Mouse (Mus musculus) neutrophil, adult 65 days (primary cell): ENCODE measurements around the gene Unc119b. TPM values are rescaled to one million over a fixed set of nuclear protein-coding genes. Genes with fewer than 3 reads are reported as not detected.

ENCODE experiments used
- total RNA-seq: library from RNA; stranded (reverse); gene quantifications from 2 replicates; pipeline ENCODE4 v1.2.4, GENCODE M21; 2023

The Unc119b gene
- total RNA-seq, result 20.1 and 22.8 TPM in 2 replicates

GRCm38 (mm10) chr5:115134234-115135165, at the start of gene Unc119b:
TSS of gene Unc119b (minus strand) at chr5:115134975.

DNA sequence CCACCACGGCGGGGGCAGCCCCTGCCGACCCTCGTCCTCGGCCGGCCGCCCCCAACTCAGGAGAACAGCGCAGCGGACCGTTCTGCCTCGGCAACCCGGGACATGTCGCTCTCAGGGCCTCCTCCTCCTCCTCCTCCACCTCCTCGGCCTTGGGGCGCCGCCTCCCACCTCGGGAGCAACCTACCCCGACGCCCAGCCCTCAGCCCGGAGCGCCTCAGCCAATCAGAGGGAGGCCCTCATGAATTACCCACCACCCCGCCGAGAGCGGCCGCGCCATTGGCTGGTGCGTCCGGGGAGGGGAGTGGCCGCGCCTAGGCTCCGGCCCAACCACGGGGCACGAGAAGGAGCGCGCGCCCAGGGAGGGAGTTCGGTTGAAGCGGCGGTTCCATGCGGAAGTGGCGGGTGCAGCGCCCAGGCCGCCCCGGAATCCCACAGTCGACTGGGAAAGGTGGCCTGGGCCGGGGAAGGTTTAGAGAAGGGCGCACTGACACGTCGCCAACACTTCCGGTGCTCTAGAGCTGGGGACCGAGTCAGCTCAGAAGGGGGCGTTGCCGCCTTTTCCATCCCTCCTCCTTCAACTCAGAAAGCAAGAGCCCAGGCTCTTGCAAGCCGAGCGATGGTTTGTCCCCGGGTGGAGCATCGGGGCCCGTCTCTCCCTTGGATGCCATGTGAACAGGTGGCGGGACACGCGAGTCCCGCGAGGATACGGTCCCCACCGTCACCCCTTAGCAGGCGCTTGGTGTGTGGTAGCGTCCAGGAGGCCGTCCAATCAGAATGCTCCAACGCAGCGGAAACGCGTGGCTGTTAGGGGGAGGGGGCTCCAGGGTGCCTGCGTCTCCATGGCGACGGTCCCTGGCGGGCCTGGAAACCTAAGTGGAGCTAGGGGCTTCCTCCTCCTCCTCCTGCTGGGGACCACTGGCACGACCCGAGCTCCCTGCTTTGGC, 23.5 kb upstream of the Unc119b start, which contains the start of gene Mlec:
TSS of gene Mlec (minus strand) at position 140 of the 944 bp plus-strand sequence.

GRCm38 (mm10) chr5:115118961-115119570, 15.7 kb downstream of the Unc119b start, which contains the start of gene Acads:
TSS of gene Acads (minus strand) at chr5:115119346.

GRCm38 (mm10) chr5:115098195-115098594, 36.6 kb downstream of the Unc119b start, which contains the start of gene Gm10401:
TSS of gene Gm10401 (minus strand) at chr5:115098295.

Other genes with a start within 250 kb of the Unc119b start
- 10.1 and 18.6 TPM in 2 replicates for gene Oasl2, start 238.0 kb downstream of the Unc119b start, total RNA-seq
- gene Oasl1, start 211.7 kb downstream of the Unc119b start, total RNA-seq, result 14.3 and 28.8 TPM in 2 replicates
- gene 2210016L21Rik, start 192.8 kb downstream of the Unc119b start, total RNA-seq, result 12.3 and 14.7 TPM in 2 replicates
- gene Hnf1a, start 163.9 kb downstream of the Unc119b start, total RNA-seq, result not detected in 2 replicates
- gene Sppl3, start 123.8 kb downstream of the Unc119b start, total RNA-seq, result 39.4 and 49.7 TPM in 2 replicates
- gene Gm10401, start 36.7 kb downstream of the Unc119b start, total RNA-seq, result not detected in 2 replicates
- gene Acads, start 15.6 kb downstream of the Unc119b start, total RNA-seq, result 15.0 and 18.2 TPM in 2 replicates
- gene Mlec, start 23.2 kb upstream of the Unc119b start, total RNA-seq, result 109 and 155 TPM in 2 replicates
- not detected in 2 replicates for gene Cabp1, start 59.4 kb upstream of the Unc119b start, total RNA-seq
- 8.1 and 11.9 TPM in 2 replicates for gene Pop5, start 100.9 kb upstream of the Unc119b start, total RNA-seq
- 197 and 217 TPM in 2 replicates for gene Rnf10, start 137.9 kb upstream of the Unc119b start, total RNA-seq
- 7.1 and 13.0 TPM in 2 replicates for gene Coq5, start 144.7 kb upstream of the Unc119b start, total RNA-seq
- 149 and 192 TPM in 2 replicates for gene Dynll1, start 166.0 kb upstream of the Unc119b start, total RNA-seq
- 43.0 and 57.0 TPM in 2 replicates for gene Srsf9, start 192.2 kb upstream of the Unc119b start, total RNA-seq
- 4.6 and 6.4 TPM in 2 replicates for gene Gatc, start 206.2 kb upstream of the Unc119b start, total RNA-seq
- gene Triap1, start 206.2 kb upstream of the Unc119b start, total RNA-seq, result 16.3 and 17.9 TPM in 2 replicates
- gene Cox6a1, start 214.0 kb upstream of the Unc119b start, total RNA-seq, result 186 and 217 TPM in 2 replicates